Mouse (Mus musculus) heart, embryonic 14.5 days (tissue): Measurements from ENCODE around the gene Olfr1197. TPM values are rescaled to one million over a fixed set of nuclear protein-coding genes. Genes with fewer than 3 reads are reported as not detected.

Experiments used
- polyA plus RNA-seq: library from polyadenylated mRNA; unstranded; fragments of >200 nt; fragmentation: Nextera tagmentation; extraction: Ambion mirVana; gene quantifications from 2 replicates; pipeline ENCODE4 v1.2.1, GENCODE M21; 2014

Olfr1197 gene
- polyA plus RNA-seq, 1 experiment from 2014 or later = not detected

Other genes with a start within 250 kb of the Olfr1197 start
- gene Olfr1184, start 248.8 kb downstream of the Olfr1197 start, polyA plus RNA-seq = not detected in 2 replicates
- not detected in 2 replicates for gene Olfr1185-ps1, start 239.0 kb downstream of the Olfr1197 start, polyA plus RNA-seq
- gene Olfr1186, start 213.8 kb downstream of the Olfr1197 start, polyA plus RNA-seq = not detected in 2 replicates
- gene Olfr1188, start 175.4 kb downstream of the Olfr1197 start, polyA plus RNA-seq = not detected in 2 replicates
- not detected in 2 replicates for gene Olfr1189, start 145.9 kb downstream of the Olfr1197 start, polyA plus RNA-seq
- not detected in 2 replicates for gene Olfr1191-ps1, start 91.8 kb downstream of the Olfr1197 start, polyA plus RNA-seq
- gene Olfr1192-ps1, start 83.9 kb downstream of the Olfr1197 start, polyA plus RNA-seq = not detected in 2 replicates
- not detected in 2 replicates for gene Olfr1193, start 56.7 kb downstream of the Olfr1197 start, polyA plus RNA-seq
- not detected in 2 replicates for gene Olfr1195, start 43.2 kb downstream of the Olfr1197 start, polyA plus RNA-seq
- not detected in 2 replicates for gene Olfr1196, start 27.8 kb downstream of the Olfr1197 start, polyA plus RNA-seq
- not detected in 2 replicates for gene Olfr1198, start 19.0 kb upstream of the Olfr1197 start, polyA plus RNA-seq
- not detected in 2 replicates for gene Olfr1199, start 28.1 kb upstream of the Olfr1197 start, polyA plus RNA-seq
- not detected in 2 replicates for gene Olfr1200, start 38.1 kb upstream of the Olfr1197 start, polyA plus RNA-seq
- not detected in 2 replicates for gene Olfr1201, start 60.7 kb upstream of the Olfr1197 start, polyA plus RNA-seq
- not detected in 2 replicates for gene Olfr1202, start 82.1 kb upstream of the Olfr1197 start, polyA plus RNA-seq
- gene Olfr1205, start 97.4 kb upstream of the Olfr1197 start, polyA plus RNA-seq = not detected in 2 replicates
- gene Olfr1204, start 116.9 kb upstream of the Olfr1197 start, polyA plus RNA-seq = not detected in 2 replicates
- not detected in 2 replicates for gene Olfr1206, start 130.9 kb upstream of the Olfr1197 start, polyA plus RNA-seq
- not detected in 2 replicates for gene Olfr1208, start 169.9 kb upstream of the Olfr1197 start, polyA plus RNA-seq
- not detected in 2 replicates for gene Olfr1209, start 182.8 kb upstream of the Olfr1197 start, polyA plus RNA-seq
- not detected in 2 replicates for gene Olfr1211, start 205.7 kb upstream of the Olfr1197 start, polyA plus RNA-seq
- not detected in 2 replicates for gene Olfr1212, start 221.6 kb upstream of the Olfr1197 start, polyA plus RNA-seq
- not detected in 2 replicates for gene Gm13762, start 247.9 kb upstream of the Olfr1197 start, polyA plus RNA-seq